Mouse (Mus musculus): Measurements from ENCODE around the gene Cdc42ep4.

- no peak for TF ChIP-seq E2F4 (IDR thresholded peaks at IDR 0.05; ENCODE audit: insufficient read depth)
- TF ChIP-seq USF1 (IDR thresholded peaks at IDR 0.05; ENCODE audit: low read depth), result no peak
- no peak for TF ChIP-seq POLR2A (IDR thresholded peaks at IDR 0.05; ENCODE audit: insufficient read length, low read depth)
- no peak for TF ChIP-seq MAX (IDR thresholded peaks at IDR 0.05; ENCODE audit: low read depth)
- TF ChIP-seq TCF12 (IDR thresholded peaks at IDR 0.05; ENCODE audit: insufficient read depth, poor library complexity, severe bottlenecking), result no peak
- no peak for TF ChIP-seq SRF (IDR thresholded peaks at IDR 0.05; ENCODE audit: control insufficient read depth, insufficient read length, low read depth)
- TF ChIP-seq REST (IDR thresholded peaks at IDR 0.05; ENCODE audit: insufficient read depth, insufficient read length), result no peak
Measured at GRCm38 (mm10) chr11:113752685-113753430, 1.2 kb upstream of the Cdc42ep4 start.

All from myocyte (in vitro differentiated cells).